Mouse (Mus musculus): ENCODE results near the gene Catsper1. TPM values are rescaled to one million over a fixed set of nuclear protein-coding genes. Genes with fewer than 3 reads are reported as not detected.

The Catsper1 gene
- polyA plus RNA-seq, 1 experiment: not detected

- no peak for TF ChIP-seq CTCF (IDR thresholded peaks at IDR 0.05; ENCODE audit: low read depth, low read length)
- no peak for TF ChIP-seq POLR2A (IDR thresholded peaks at IDR 0.05; ENCODE audit: borderline replicate concordance, low read depth, low read length)
- H3K4me1 ChIP-seq (ENCODE audit: control insufficient read depth, insufficient read depth, low read length): peaks cover 15% of the 10 kb centered on the region
- peak overlapping the region; percentile 96 for H3K4me3 ChIP-seq (ENCODE audit: insufficient read depth, low read length)
- H3K27ac ChIP-seq (ENCODE audit: insufficient read depth, low read depth, low read length): peak overlapping the region; percentile 78
Measured at GRCm38 (mm10) chr19:5389647-5390046, 54.1 kb downstream of the Catsper1 start.

GRCm38 (mm10) chr19:5390416-5390815, 54.9 kb downstream of the Catsper1 start:
- Histone ChIP-seq H3K27ac (ENCODE audit: insufficient read depth, low read depth, low read length) (no peak overlapping the region), H3K4me3 (ENCODE audit: insufficient read depth, low read length) (peak overlapping the region; percentile 96), H3K4me1 (ENCODE audit: control insufficient read depth, insufficient read depth, low read length) (peaks cover 22% of the 10 kb centered on the region)
- TF ChIP-seq CTCF (IDR thresholded peaks at IDR 0.05; ENCODE audit: low read depth, low read length): no peak

GRCm38 (mm10) chr19:5392892-5393291, 57.4 kb downstream of the Catsper1 start:
- no peak overlapping the region for H3K4me3 ChIP-seq (ENCODE audit: insufficient read depth, low read length)
- TF ChIP-seq CTCF (IDR thresholded peaks at IDR 0.05; ENCODE audit: low read depth, low read length) (no peak), POLR2A (IDR thresholded peaks at IDR 0.05; ENCODE audit: borderline replicate concordance, low read depth, low read length) (no peak)
- peaks cover 13% of the 10 kb centered on the region for H3K4me1 ChIP-seq (ENCODE audit: control insufficient read depth, insufficient read depth, low read length)
- no peak overlapping the region for H3K27ac ChIP-seq (ENCODE audit: insufficient read depth, low read depth, low read length)

Other genes starting within 250 kb of the Catsper1 start
- 33.2 and 34.1 TPM in 2 replicates for gene Yif1a, start 247.2 kb upstream of the Catsper1 start, polyA plus RNA-seq (2012; ENCODE audit: insufficient read depth, insufficient read length, missing spikeins)
- gene Cnih2, start 237.2 kb upstream of the Catsper1 start, polyA plus RNA-seq (2012; ENCODE audit: insufficient read depth, insufficient read length, missing spikeins): not detected in 2 replicates
- 120 and 142 TPM in 2 replicates for gene Rab1b, start 228.7 kb upstream of the Catsper1 start, polyA plus RNA-seq (2012; ENCODE audit: insufficient read depth, insufficient read length, missing spikeins)
- 13.8 and 14.8 TPM in 2 replicates for gene Klc2, start 217.2 kb upstream of the Catsper1 start, polyA plus RNA-seq (2012; ENCODE audit: insufficient read depth, insufficient read length, missing spikeins)
- 25.2 and 32.7 TPM in 2 replicates for gene Pacs1, start 62.6 kb upstream of the Catsper1 start, polyA plus RNA-seq (2012; ENCODE audit: insufficient read depth, insufficient read length, missing spikeins)
- gene Sf3b2, start 40.3 kb upstream of the Catsper1 start, polyA plus RNA-seq (2012; ENCODE audit: insufficient read depth, insufficient read length, missing spikeins): 141 and 143 TPM in 2 replicates
- not detected in 2 replicates for gene Gal3st3, start 37.4 kb upstream of the Catsper1 start, polyA plus RNA-seq (2012; ENCODE audit: insufficient read depth, insufficient read length, missing spikeins)
- not detected in 2 replicates for gene Cst6, start 13.8 kb downstream of the Catsper1 start, polyA plus RNA-seq (2012; ENCODE audit: insufficient read depth, insufficient read length, missing spikeins)
- 20.8 and 26.3 TPM in 2 replicates for gene Eif1ad, start 31.0 kb downstream of the Catsper1 start, polyA plus RNA-seq (2012; ENCODE audit: insufficient read depth, insufficient read length, missing spikeins)
- gene Banf1, start 31.4 kb downstream of the Catsper1 start, polyA plus RNA-seq (2012; ENCODE audit: insufficient read depth, insufficient read length, missing spikeins): 102 and 103 TPM in 2 replicates
- gene Sart1, start 53.0 kb downstream of the Catsper1 start, polyA plus RNA-seq (2012; ENCODE audit: insufficient read depth, insufficient read length, missing spikeins): 103 and 110 TPM in 2 replicates
- gene Tsga10ip, start 66.8 kb downstream of the Catsper1 start, polyA plus RNA-seq (2012; ENCODE audit: insufficient read depth, insufficient read length, missing spikeins): not detected in 2 replicates
- 160 and 167 TPM in 2 replicates for gene Drap1, start 89.2 kb downstream of the Catsper1 start, polyA plus RNA-seq (2012; ENCODE audit: insufficient read depth, insufficient read length, missing spikeins)
- gene AI837181, start 89.4 kb downstream of the Catsper1 start, polyA plus RNA-seq (2012; ENCODE audit: insufficient read depth, insufficient read length, missing spikeins): 47.5 and 53.7 TPM in 2 replicates
- gene Fosl1, start 111.8 kb downstream of the Catsper1 start, polyA plus RNA-seq (2012; ENCODE audit: insufficient read depth, insufficient read length, missing spikeins): 0.50 and 1.6 TPM in 2 replicates
- gene Ccdc85b, start 122.2 kb downstream of the Catsper1 start, polyA plus RNA-seq (2012; ENCODE audit: insufficient read depth, insufficient read length, missing spikeins): 3.6 and 4.2 TPM in 2 replicates
- gene Fibp, start 124.9 kb downstream of the Catsper1 start, polyA plus RNA-seq (2012; ENCODE audit: insufficient read depth, insufficient read length, missing spikeins): 69.7 and 70.6 TPM in 2 replicates
- not detected in 2 replicates for gene Ctsw, start 132.8 kb downstream of the Catsper1 start, polyA plus RNA-seq (2012; ENCODE audit: insufficient read depth, insufficient read length, missing spikeins)
- 9.1 and 11.3 TPM in 2 replicates for gene Efemp2, start 138.2 kb downstream of the Catsper1 start, polyA plus RNA-seq (2012; ENCODE audit: insufficient read depth, insufficient read length, missing spikeins)
- gene Mus81, start 152.7 kb downstream of the Catsper1 start, polyA plus RNA-seq (2012; ENCODE audit: insufficient read depth, insufficient read length, missing spikeins): 16.7 and 19.8 TPM in 2 replicates
- gene Cfl1, start 154.7 kb downstream of the Catsper1 start, polyA plus RNA-seq (2012; ENCODE audit: insufficient read depth, insufficient read length, missing spikeins): 1,898 and 2,021 TPM in 2 replicates
- gene 1700020D05Rik, start 168.0 kb downstream of the Catsper1 start, polyA plus RNA-seq (2012; ENCODE audit: insufficient read depth, insufficient read length, missing spikeins): 5.1 and 7.7 TPM in 2 replicates
- gene Snx32, start 174.8 kb downstream of the Catsper1 start, polyA plus RNA-seq (2012; ENCODE audit: insufficient read depth, insufficient read length, missing spikeins): 34.1 and 43.8 TPM in 2 replicates
- gene Ovol1, start 224.9 kb downstream of the Catsper1 start, polyA plus RNA-seq (2012; ENCODE audit: insufficient read depth, insufficient read length, missing spikeins): not detected in 2 replicates
- gene Ap5b1, start 232.3 kb downstream of the Catsper1 start, polyA plus RNA-seq (2012; ENCODE audit: insufficient read depth, insufficient read length, missing spikeins): 13.5 and 14.4 TPM in 2 replicates